Mouse (Mus musculus) cerebellum, adult (tissue): ENCODE measurements around the gene Dync1h1.

ENCODE experiments used
- ATAC-seq: cut with Nextera tagmentation; 2 replicates; pipeline ENCODE4 v1.9.2; 2017; ENCODE audit warnings: mild to moderate bottlenecking, moderate library complexity, mixed read lengths; ENCODE audit not compliant: insufficient number of reproducible peaks, low FRiP score, low TSS enrichment

Dync1h1 gene

GRCm38 (mm10) chr12:110600225-110600991 lies 844 bp upstream of the Dync1h1 start:
- ATAC-seq, result no peak

GRCm38 (mm10) chr12:110606161-110606560 lies 4.9 kb downstream of the Dync1h1 start:
- no peak for ATAC-seq

- no peak for ATAC-seq
These were observed 5.4 kb downstream of the Dync1h1 start for GRCm38 (mm10) chr12:110606676-110607075.

GRCm38 (mm10) chr12:110608460-110609152 lies 7.4 kb downstream of the Dync1h1 start:
- ATAC-seq, result peak; percentile 76

GRCm38 (mm10) chr12:110609153-110609497 lies 7.9 kb downstream of the Dync1h1 start:
- ATAC-seq, result no peak

GRCm38 (mm10) chr12:110610713-110611112 lies 9.5 kb downstream of the Dync1h1 start:
- ATAC-seq, result no peak

- ATAC-seq, result no peak
These were observed 28.8 kb downstream of the Dync1h1 start for GRCm38 (mm10) chr12:110630056-110630455.

- ATAC-seq, result no peak
These were observed 35.0 kb downstream of the Dync1h1 start for GRCm38 (mm10) chr12:110636293-110636692.

GRCm38 (mm10) chr12:110637507-110638114 lies 36.4 kb downstream of the Dync1h1 start:
- no peak for ATAC-seq

- ATAC-seq, result no peak
These were observed 49.0 kb downstream of the Dync1h1 start for GRCm38 (mm10) chr12:110650241-110650641.

GRCm38 (mm10) chr12:110651464-110651863 lies 50.2 kb downstream of the Dync1h1 start:
- ATAC-seq, result no peak

GRCm38 (mm10) chr12:110661746-110662145 lies 60.5 kb downstream of the Dync1h1 start:
- ATAC-seq, result no peak

GRCm38 (mm10) chr12:110667466-110668077 lies 66.3 kb downstream of the Dync1h1 start:
- ATAC-seq, result no peak

- ATAC-seq, result no peak
These were observed 73.0 kb downstream of the Dync1h1 start for GRCm38 (mm10) chr12:110674243-110674642.

GRCm38 (mm10) chr12:110681191-110681590 lies 79.9 kb downstream of the Dync1h1 start:
- ATAC-seq, result no peak

GRCm38 (mm10) chr12:110681878-110682277 lies 80.6 kb downstream of the Dync1h1 start:
- no peak for ATAC-seq

GRCm38 (mm10) chr12:110682561-110683299 lies 81.5 kb downstream of the Dync1h1 start, which contains the start of gene 1700001K19Rik:
Gene 1700001K19Rik (minus strand): TSS chr12:110682619.
- no peak for ATAC-seq

GRCm38 (mm10) chr12:110683580-110683979 lies 82.3 kb downstream of the Dync1h1 start:
- no peak for ATAC-seq

GRCm38 (mm10) chr12:110687894-110688734 lies 86.9 kb downstream of the Dync1h1 start:
- no peak for ATAC-seq
